Mouse (Mus musculus): Measurements from ENCODE around the gene Timm23.

The Timm23 gene

DNA sequence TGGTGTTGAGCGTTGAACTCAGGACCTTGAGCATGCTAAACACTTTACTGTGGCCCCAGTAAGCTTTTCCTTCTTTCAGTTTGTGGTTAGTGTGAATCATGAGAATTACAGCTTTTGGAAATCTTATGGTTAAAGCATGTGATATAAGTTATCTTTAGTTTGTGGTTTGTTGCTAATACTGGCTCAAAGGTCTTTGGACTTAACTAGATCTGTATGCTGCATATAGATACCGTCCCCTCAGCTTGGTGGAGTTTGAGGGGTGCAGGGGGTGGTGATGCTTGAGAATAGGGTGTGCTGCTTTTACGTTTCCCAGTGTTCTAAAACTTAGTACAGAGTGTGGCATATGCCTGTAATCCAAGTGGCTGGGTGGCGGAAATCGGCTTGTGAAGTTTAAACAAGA lies 34.4 kb downstream of the Timm23 start:
- in situ Hi-C loops (cut with MboI; ENCODE audit: low pct_unique_long_range_greater_than_20kb in 1 of 2, low sequenced_read_pairs in 2 of 2, unreplicated experiment in 1 of 2): no loop called here

- in situ Hi-C loops (cut with MboI; ENCODE audit: low pct_unique_long_range_greater_than_20kb in 1 of 2, low sequenced_read_pairs in 2 of 2, unreplicated experiment in 1 of 2): no loop called here
Measured at GRCm38 (mm10) chr14:32166840-32167239, 34.9 kb downstream of the Timm23 start.

GRCm38 (mm10) chr14:32166062-32166441 lies 35.6 kb downstream of the Timm23 start:
- in situ Hi-C loops (cut with MboI; ENCODE audit: low pct_unique_long_range_greater_than_20kb in 1 of 2, low sequenced_read_pairs in 2 of 2, unreplicated experiment in 1 of 2): no loop called here

GRCm38 (mm10) chr14:32165278-32166061 lies 36.2 kb downstream of the Timm23 start:
- in situ Hi-C loops (cut with MboI; ENCODE audit: low pct_unique_long_range_greater_than_20kb in 1 of 2, low sequenced_read_pairs in 2 of 2, unreplicated experiment in 1 of 2): no loop called here

DNA sequence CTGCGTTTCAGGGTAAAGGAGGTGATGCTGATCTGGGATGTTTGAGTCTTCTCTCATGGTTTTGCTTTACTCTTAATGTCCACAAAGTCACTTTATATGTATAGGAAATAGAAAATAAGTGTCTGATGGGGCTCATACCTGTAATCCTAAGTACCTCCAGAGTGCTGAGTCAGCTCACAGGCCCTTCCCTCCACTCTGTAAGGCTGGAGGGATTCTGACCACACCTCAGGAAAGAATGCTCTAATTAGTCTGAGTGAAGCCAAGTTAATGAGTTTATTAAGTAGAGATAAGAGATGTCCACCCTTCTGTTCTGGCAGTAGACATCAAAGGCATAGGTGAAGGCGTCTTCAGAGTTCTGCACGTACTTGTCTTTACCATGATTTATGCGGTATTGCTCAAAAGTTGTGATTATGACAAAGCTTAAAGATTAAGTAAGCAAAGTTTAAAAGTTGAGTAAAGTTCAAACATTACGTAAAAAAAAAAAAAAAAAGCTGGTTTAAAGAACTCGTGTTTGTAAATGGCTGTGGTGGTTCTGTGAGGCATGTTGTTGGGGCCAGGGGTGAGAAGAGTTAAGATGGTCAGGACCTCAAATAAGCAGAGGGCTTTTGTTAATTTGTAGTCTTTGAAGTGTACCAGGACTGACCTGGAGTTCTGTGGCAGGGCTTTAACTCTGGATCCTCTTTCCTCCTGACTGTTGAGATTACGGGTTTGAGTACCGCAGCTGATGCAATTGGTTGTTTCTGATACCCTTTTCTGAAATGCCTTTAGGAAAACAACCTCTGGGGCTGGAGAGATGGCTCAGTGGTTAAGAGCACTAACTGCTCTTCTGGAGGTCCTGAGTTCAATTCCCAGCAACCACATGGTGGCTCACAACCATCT lies 37.3 kb downstream of the Timm23 start:
- in situ Hi-C loops (cut with MboI; ENCODE audit: low pct_unique_long_range_greater_than_20kb in 1 of 2, low sequenced_read_pairs in 2 of 2, unreplicated experiment in 1 of 2): no loop called here

GRCm38 (mm10) chr14:32163203-32163888 lies 38.4 kb downstream of the Timm23 start:
- in situ Hi-C loops (cut with MboI; ENCODE audit: low pct_unique_long_range_greater_than_20kb in 1 of 2, low sequenced_read_pairs in 2 of 2, unreplicated experiment in 1 of 2): no loop called here

DNA sequence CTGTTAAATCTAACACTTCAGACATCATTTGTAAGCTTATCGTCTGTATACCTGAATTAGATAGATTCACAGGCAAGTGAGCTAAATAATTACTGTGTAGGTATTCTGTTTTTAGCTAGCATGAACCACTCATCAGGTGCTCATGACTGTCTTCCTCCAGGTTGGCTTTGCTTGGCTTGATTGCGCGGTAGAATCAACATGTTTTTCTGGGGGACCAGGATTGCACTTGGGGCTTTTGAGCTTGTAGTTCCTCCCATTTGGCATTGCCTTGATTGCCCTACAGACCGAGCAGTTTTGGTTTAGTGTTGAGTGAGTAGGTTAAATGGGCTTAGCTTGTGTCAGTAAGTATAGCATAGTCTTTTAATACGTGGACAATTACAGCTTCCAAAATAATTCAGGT lies 39.5 kb downstream of the Timm23 start:
- in situ Hi-C loops (cut with MboI; ENCODE audit: low pct_unique_long_range_greater_than_20kb in 1 of 2, low sequenced_read_pairs in 2 of 2, unreplicated experiment in 1 of 2): no loop called here

DNA sequence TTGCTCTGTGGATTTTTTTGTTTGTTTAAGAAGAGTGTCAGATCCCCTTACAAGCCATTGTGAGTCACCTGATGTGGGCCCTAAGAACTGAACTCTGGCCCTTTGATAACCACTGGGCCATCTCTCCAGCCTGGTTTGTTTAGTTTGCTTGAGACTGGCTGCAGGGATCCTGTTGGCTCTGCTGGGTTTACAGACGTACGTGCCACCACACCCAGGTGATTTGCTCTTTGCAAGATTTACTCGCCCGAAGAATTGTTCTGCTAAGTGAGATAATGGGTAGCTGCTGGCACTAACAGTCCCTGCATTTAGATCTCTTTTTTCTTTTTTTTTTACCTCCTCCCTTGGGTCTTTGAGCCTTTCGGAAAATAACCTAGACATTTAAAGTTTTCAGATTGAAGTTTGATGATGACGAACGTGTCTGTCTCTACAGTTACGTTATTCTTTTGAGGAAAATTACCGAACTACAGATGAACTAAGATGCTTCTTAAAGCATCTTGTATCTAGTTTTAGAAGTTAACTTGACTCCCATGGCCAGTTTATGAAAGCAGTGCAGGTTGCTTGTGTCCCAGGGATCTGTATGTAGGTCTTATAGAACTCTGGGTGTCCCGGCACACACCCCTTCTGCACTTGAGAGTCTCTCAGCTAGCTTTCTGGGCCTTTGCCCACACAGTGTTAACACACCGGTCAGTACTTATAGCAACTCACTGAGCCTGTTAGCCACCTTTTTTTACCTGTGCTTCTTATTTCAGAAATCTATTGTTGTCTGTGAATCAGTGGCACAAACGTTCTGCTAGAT lies 40.4 kb downstream of the Timm23 start:
- in situ Hi-C loops (cut with MboI; ENCODE audit: low pct_unique_long_range_greater_than_20kb in 1 of 2, low sequenced_read_pairs in 2 of 2, unreplicated experiment in 1 of 2): no loop called here

DNA sequence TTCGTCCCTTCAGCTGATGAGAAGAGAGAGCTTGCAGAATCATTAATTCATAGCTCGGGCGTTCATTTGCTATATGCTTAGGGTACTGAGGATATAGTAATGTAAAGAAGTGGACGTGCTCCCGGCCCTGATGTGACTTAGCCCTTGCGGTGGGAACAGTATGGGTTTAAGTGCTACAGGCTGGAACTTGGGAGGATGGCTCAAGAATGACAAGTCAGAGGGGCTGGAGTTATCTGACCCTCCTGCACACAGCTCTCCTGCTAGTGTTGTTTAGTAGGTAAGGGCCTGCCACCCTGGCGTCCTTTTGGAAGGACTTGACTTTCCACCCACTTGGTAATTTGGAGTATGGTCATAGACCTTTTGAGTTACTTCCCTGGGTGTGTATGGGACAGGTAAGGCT lies 41.1 kb downstream of the Timm23 start:
- in situ Hi-C loops (cut with MboI; ENCODE audit: low pct_unique_long_range_greater_than_20kb in 1 of 2, low sequenced_read_pairs in 2 of 2, unreplicated experiment in 1 of 2): no loop called here

DNA sequence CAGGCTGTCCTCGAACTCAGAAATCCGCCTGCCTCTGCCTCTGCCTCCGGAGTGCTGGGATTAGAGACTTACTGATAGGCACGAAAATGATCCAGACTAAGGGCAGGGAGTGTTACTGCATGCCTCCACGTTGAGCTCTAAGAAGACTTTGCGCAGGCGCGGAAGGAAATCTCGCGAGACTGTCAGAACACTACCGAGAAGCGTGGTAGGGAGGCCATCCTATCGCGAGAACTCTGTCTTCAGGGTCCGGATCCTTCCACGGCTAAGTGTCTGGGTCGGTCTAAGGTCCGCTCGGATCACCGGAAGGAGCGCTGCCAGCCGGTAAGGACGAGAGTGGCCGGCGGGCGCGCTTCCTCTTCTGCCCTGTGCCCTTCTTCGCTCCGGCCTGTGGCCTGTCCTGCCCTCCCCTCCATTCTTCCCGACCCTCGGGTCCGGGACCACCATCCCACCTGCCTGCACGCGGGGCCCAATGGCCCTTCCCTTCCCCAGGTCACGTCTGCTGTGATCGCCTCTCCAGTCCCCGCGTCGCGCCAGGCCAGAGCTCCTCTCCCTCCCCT lies 41.9 kb downstream of the Timm23 start, which contains the start of gene Ncoa4:
TSS of gene Ncoa4 (plus strand) at position 176 of the 557 bp plus-strand sequence.
- in situ Hi-C loops (cut with MboI; ENCODE audit: low pct_unique_long_range_greater_than_20kb in 1 of 2, low sequenced_read_pairs in 2 of 2, unreplicated experiment in 1 of 2): no loop called here

DNA sequence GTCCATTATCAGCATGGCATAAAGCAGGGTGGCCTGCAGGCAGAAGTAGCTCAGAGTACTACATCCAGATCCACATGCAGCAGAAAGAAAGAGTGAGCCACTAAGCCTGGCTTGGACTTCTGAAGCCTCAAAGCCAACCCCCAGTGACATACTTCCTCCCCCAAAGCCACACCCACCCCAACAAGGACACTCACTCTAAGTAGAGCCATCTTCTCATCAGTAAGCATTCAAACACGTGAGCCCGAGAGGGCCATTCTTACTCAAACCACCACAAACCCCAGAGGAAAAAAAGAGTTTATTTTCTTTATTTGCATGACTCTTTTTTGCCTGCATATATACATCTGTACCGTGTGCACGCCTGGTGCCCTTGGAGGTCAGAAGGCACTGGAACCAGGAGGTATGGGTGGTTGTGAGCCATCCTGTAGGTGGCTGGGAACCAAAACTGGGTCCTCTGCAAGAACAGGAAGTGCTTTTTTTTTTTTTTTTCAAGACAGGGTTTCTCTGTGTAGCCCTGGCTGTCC lies 42.5 kb downstream of the Timm23 start:
- in situ Hi-C loops (cut with MboI; ENCODE audit: low pct_unique_long_range_greater_than_20kb in 1 of 2, low sequenced_read_pairs in 2 of 2, unreplicated experiment in 1 of 2): no loop called here

DNA sequence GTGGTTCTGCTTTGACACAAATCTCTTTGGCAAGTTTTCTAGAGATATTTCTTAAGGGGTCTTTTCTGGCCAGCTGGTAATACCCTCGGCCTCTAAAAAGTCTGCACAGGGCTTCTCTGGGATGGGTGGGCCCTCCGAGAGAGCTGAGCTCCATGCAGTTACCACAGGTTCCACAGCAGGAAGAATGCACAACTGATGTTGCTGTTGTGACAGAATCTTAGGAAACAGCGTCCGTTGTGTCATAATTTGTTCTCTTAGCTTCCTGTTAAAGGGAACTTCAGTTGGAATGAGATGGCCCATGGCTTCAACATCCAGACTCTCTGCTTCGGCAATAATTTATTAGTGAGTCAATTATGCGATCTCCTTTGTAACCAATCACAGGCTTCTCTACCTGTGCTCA lies 46.9 kb downstream of the Timm23 start:
- in situ Hi-C loops (cut with MboI; ENCODE audit: low pct_unique_long_range_greater_than_20kb in 1 of 2, low sequenced_read_pairs in 2 of 2, unreplicated experiment in 1 of 2): no loop called here

DNA sequence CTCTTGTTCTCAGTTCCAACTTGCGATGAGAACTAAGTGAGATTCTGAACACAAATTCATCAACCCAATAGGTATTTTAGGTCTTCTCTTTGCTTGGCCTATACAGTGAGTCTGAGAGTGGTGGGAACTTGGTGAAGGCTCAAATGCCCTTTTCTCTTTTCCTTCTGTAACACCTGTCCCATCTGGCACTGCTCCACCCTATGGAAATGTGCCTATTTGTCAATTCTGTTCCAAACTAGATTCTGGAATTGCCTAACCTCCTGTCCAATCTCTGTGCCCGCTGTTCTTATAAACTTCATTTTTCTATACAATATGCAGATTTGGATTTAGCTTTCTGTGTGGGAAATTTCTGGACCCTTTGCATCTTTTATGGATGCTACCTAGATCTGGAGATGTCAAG lies 48.5 kb downstream of the Timm23 start:
- in situ Hi-C loops (cut with MboI; ENCODE audit: low pct_unique_long_range_greater_than_20kb in 1 of 2, low sequenced_read_pairs in 2 of 2, unreplicated experiment in 1 of 2): no loop called here

- in situ Hi-C loops (cut with MboI; ENCODE audit: low pct_unique_long_range_greater_than_20kb in 1 of 2, low sequenced_read_pairs in 2 of 2, unreplicated experiment in 1 of 2): no loop called here
Measured at GRCm38 (mm10) chr14:32152243-32152965, 49.3 kb downstream of the Timm23 start.

DNA sequence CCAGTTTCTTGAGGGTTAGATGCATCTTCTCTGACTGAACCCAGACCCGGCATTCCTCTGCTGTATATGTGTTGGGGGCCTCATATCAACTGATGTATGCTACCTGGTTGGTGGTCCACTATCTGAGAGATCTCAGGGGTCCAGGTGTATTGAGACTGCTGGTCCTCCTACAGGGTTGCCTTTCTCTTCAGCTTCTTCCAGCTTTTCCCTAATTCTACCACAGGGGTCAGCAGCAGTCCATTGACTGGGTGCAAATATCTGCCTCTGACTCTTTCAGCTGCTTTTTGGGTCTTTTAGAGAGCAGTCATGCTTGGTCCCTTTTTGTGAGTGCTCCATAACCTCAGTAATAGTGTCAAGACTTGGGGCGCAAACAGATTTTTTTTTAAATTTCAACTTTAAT lies 50.8 kb downstream of the Timm23 start:
- in situ Hi-C loops (cut with MboI; ENCODE audit: low pct_unique_long_range_greater_than_20kb in 1 of 2, low sequenced_read_pairs in 2 of 2, unreplicated experiment in 1 of 2): no loop called here

DNA sequence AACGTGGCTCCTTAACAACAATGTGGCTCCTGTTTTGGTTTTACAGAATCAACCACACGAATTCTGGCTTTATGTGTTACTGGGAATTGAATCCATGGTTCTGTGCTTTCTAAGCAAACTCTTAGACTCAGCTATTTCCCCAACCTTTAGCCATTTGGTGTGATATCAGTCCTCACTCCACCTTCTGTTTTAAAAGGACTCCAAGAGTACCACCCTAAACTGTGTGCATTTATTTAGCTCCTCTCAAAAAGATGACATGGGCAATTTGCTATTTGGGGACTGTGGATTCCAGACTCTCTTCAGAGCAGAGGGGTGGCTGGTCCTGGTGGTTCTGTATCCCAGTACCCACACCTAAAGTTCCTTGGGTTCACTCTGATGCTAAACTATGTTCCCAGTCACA lies 55.1 kb downstream of the Timm23 start:
- in situ Hi-C loops (cut with MboI; ENCODE audit: low pct_unique_long_range_greater_than_20kb in 1 of 2, low sequenced_read_pairs in 2 of 2, unreplicated experiment in 1 of 2): no loop called here

DNA sequence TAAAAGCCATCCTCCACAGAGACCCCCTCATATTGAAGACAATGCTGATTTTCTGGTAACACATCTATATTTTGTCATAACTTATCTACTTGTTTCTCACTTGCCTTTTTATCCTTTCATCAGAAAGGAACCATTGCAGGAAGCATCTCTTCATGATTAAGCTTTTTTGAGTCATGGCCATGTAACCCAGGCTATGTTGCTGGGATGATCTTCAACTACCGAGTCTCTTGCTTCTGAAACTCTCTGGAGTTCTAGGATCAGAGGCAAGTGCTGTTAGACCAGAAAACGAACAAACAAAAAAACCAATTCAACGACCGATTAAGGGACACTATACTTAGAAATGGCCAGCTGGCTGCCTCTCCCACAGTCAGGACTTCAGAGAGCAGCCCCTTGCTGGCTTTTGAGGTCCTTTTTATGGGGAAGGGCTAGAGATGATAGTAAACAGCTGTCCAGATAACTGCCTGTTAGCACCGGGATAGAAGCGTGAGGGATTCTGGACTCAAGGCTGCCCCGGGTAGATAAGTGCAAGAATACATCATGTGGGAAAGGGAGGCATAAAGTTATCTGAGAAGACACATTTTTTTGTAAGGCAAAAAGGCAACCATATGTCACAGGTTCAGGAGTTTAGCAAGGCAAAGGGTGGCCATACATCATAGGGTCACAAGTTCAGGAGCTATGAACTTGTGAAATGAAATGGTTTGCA lies 55.7 kb downstream of the Timm23 start:
- in situ Hi-C loops (cut with MboI; ENCODE audit: low pct_unique_long_range_greater_than_20kb in 1 of 2, low sequenced_read_pairs in 2 of 2, unreplicated experiment in 1 of 2): no loop called here

Data from mouse embryonic stem cell (cell line).